Mouse (Mus musculus): ENCODE measurements around the gene Myh14. TPM values are rescaled to one million over a fixed set of nuclear protein-coding genes. Genes with fewer than 3 reads are reported as not detected.
A peak's percentile ranks its signal among the peaks of the same experiment; 100 is the strongest.

The Myh14 gene
- polyA plus RNA-seq, 1 experiment from 2014 or later, result 20.5 TPM

- Histone ChIP-seq H3K27me3 (ENCODE audit: control insufficient read depth, insufficient read depth, low read length) (no peaks in the 10 kb centered on the region), H3K36me3 (ENCODE audit: control insufficient read depth, insufficient read depth, low read length) (no peaks in the 10 kb centered on the region), H3K27ac (ENCODE audit: low read length) (no peak overlapping the region), H3K4me2 (ENCODE audit: low read depth, low read length) (no peak overlapping the region), H3K9ac (ENCODE audit: low read length) (no peak overlapping the region), H3K4me1 (ENCODE audit: control insufficient read depth, insufficient read depth, low read length) (no peaks in the 10 kb centered on the region), H3K9me3 (replicated peaks; ENCODE audit: control insufficient read depth, low read length) (no peaks in the 10 kb centered on the region), H3K4me3 (replicated peaks; ENCODE audit: low read length) (no peak overlapping the region)
- ATAC-seq (ENCODE audit: insufficient read depth, low FRiP score), result peak; percentile 38; the same call in 1 of the 2 replicates
- 32% methylated on average over 10 of the region's 10 CpGs for WGBS
These were observed 22.9 kb downstream of the Myh14 start for GRCm38 (mm10) chr7:44647729-44648128.

GRCm38 (mm10) chr7:44647042-44647724, 23.5 kb downstream of the Myh14 start:
- ATAC-seq (ENCODE audit: insufficient read depth, low FRiP score), result 0 out of 2 replicates have a peak, but pooled peaks have one; percentile 21
- 49% methylated on average over 7 of the region's 7 CpGs for whole genome bisulfite sequencing
- no peaks in the 10 kb centered on the region for H3K9me3 ChIP-seq (replicated peaks; ENCODE audit: control insufficient read depth, low read length)
- H3K4me1 ChIP-seq (ENCODE audit: control insufficient read depth, insufficient read depth, low read length), result no peaks in the 10 kb centered on the region
- no peaks in the 10 kb centered on the region for H3K36me3 ChIP-seq (ENCODE audit: control insufficient read depth, insufficient read depth, low read length)
- H3K4me2 ChIP-seq (ENCODE audit: low read depth, low read length), result no peak overlapping the region
- H3K4me3 ChIP-seq (replicated peaks; ENCODE audit: low read length), result no peak overlapping the region
- no peak overlapping the region for H3K9ac ChIP-seq (ENCODE audit: low read length)
- H3K27ac ChIP-seq (ENCODE audit: low read length), result no peak overlapping the region
- H3K27me3 ChIP-seq (ENCODE audit: control insufficient read depth, insufficient read depth, low read length), result no peaks in the 10 kb centered on the region

GRCm38 (mm10) chr7:44645951-44646350, 24.7 kb downstream of the Myh14 start:
- no peak overlapping the region for H3K27ac ChIP-seq (ENCODE audit: low read length)
- H3K4me3 ChIP-seq (replicated peaks; ENCODE audit: low read length), result no peak overlapping the region
- H3K9me3 ChIP-seq (replicated peaks; ENCODE audit: control insufficient read depth, low read length), result no peaks in the 10 kb centered on the region
- H3K36me3 ChIP-seq (ENCODE audit: control insufficient read depth, insufficient read depth, low read length), result no peaks in the 10 kb centered on the region
- no peak overlapping the region for H3K9ac ChIP-seq (ENCODE audit: low read length)
- H3K27me3 ChIP-seq (ENCODE audit: control insufficient read depth, insufficient read depth, low read length), result no peaks in the 10 kb centered on the region
- H3K4me1 ChIP-seq (ENCODE audit: control insufficient read depth, insufficient read depth, low read length), result no peaks in the 10 kb centered on the region
- no peak overlapping the region for H3K4me2 ChIP-seq (ENCODE audit: low read depth, low read length)
- ATAC-seq (ENCODE audit: insufficient read depth, low FRiP score), result no peak
- whole genome bisulfite sequencing, result 23% methylated on average over 15 of the region's 15 CpGs

GRCm38 (mm10) chr7:44645256-44645655, 25.4 kb downstream of the Myh14 start:
- Histone ChIP-seq H3K4me1 (ENCODE audit: control insufficient read depth, insufficient read depth, low read length) (no peaks in the 10 kb centered on the region), H3K9me3 (replicated peaks; ENCODE audit: control insufficient read depth, low read length) (no peaks in the 10 kb centered on the region), H3K4me3 (replicated peaks; ENCODE audit: low read length) (no peak overlapping the region), H3K27me3 (ENCODE audit: control insufficient read depth, insufficient read depth, low read length) (peaks cover 2% of the 10 kb centered on the region; the same call in 1 of the 2 replicates), H3K36me3 (ENCODE audit: control insufficient read depth, insufficient read depth, low read length) (no peaks in the 10 kb centered on the region), H3K27ac (ENCODE audit: low read length) (no peak overlapping the region), H3K9ac (ENCODE audit: low read length) (no peak overlapping the region), H3K4me2 (ENCODE audit: low read depth, low read length) (no peak overlapping the region)
- WGBS, result 74% methylated on average over 5 of the region's 5 CpGs
- no peak for ATAC-seq (ENCODE audit: insufficient read depth, low FRiP score)

- no peaks in the 10 kb centered on the region for H3K36me3 ChIP-seq (ENCODE audit: control insufficient read depth, insufficient read depth, low read length)
- 31% methylated on average over 8 of the region's 8 CpGs for WGBS
- no peak overlapping the region for H3K4me3 ChIP-seq (replicated peaks; ENCODE audit: low read length)
- no peaks in the 10 kb centered on the region for H3K4me1 ChIP-seq (ENCODE audit: control insufficient read depth, insufficient read depth, low read length)
- H3K9me3 ChIP-seq (replicated peaks; ENCODE audit: control insufficient read depth, low read length), result no peaks in the 10 kb centered on the region
- no peak overlapping the region for H3K27ac ChIP-seq (ENCODE audit: low read length)
- no peak for ATAC-seq (ENCODE audit: insufficient read depth, low FRiP score)
- H3K9ac ChIP-seq (ENCODE audit: low read length), result no peak overlapping the region
- H3K4me2 ChIP-seq (ENCODE audit: low read depth, low read length), result no peak overlapping the region
- H3K27me3 ChIP-seq (ENCODE audit: control insufficient read depth, insufficient read depth, low read length), result peaks cover 17% of the 10 kb centered on the region
These were observed 28.8 kb downstream of the Myh14 start for GRCm38 (mm10) chr7:44641887-44642286.

GRCm38 (mm10) chr7:44640843-44641605, 29.6 kb downstream of the Myh14 start:
- Histone ChIP-seq H3K9me3 (replicated peaks; ENCODE audit: control insufficient read depth, low read length) (no peaks in the 10 kb centered on the region), H3K4me3 (replicated peaks; ENCODE audit: low read length) (no peak overlapping the region; the same call in 1 of the 2 replicates), H3K27ac (ENCODE audit: low read length) (no peak overlapping the region), H3K27me3 (ENCODE audit: control insufficient read depth, insufficient read depth, low read length) (peaks cover 17% of the 10 kb centered on the region), H3K4me1 (ENCODE audit: control insufficient read depth, insufficient read depth, low read length) (no peaks in the 10 kb centered on the region), H3K36me3 (ENCODE audit: control insufficient read depth, insufficient read depth, low read length) (no peaks in the 10 kb centered on the region), H3K4me2 (ENCODE audit: low read depth, low read length) (peak overlapping the region; percentile 40), H3K9ac (ENCODE audit: low read length) (no peak overlapping the region)
- no peak for ATAC-seq (ENCODE audit: insufficient read depth, low FRiP score)
- WGBS, result 21% methylated on average over 25 of the region's 25 CpGs

GRCm38 (mm10) chr7:44638663-44639062, 32.0 kb downstream of the Myh14 start:
- peaks cover 17% of the 10 kb centered on the region for H3K27me3 ChIP-seq (ENCODE audit: control insufficient read depth, insufficient read depth, low read length)
- ATAC-seq (ENCODE audit: insufficient read depth, low FRiP score), result 0 out of 2 replicates have a peak, but pooled peaks have one; percentile 12
- H3K4me1 ChIP-seq (ENCODE audit: control insufficient read depth, insufficient read depth, low read length), result no peaks in the 10 kb centered on the region
- no peaks in the 10 kb centered on the region for H3K36me3 ChIP-seq (ENCODE audit: control insufficient read depth, insufficient read depth, low read length)
- 9% methylated on average over 16 of the region's 16 CpGs for WGBS
- H3K4me2 ChIP-seq (ENCODE audit: low read depth, low read length), result no peak overlapping the region
- H3K27ac ChIP-seq (ENCODE audit: low read length), result no peak overlapping the region
- no peak overlapping the region for H3K9ac ChIP-seq (ENCODE audit: low read length)
- H3K9me3 ChIP-seq (replicated peaks; ENCODE audit: control insufficient read depth, low read length), result no peaks in the 10 kb centered on the region
- no peak overlapping the region for H3K4me3 ChIP-seq (replicated peaks; ENCODE audit: low read length)

- Histone ChIP-seq H3K4me1 (ENCODE audit: control insufficient read depth, insufficient read depth, low read length) (no peaks in the 10 kb centered on the region), H3K9me3 (replicated peaks; ENCODE audit: control insufficient read depth, low read length) (no peaks in the 10 kb centered on the region), H3K4me2 (ENCODE audit: low read depth, low read length) (no peak overlapping the region), H3K9ac (ENCODE audit: low read length) (no peak overlapping the region), H3K36me3 (ENCODE audit: control insufficient read depth, insufficient read depth, low read length) (no peaks in the 10 kb centered on the region), H3K4me3 (replicated peaks; ENCODE audit: low read length) (no peak overlapping the region), H3K27me3 (ENCODE audit: control insufficient read depth, insufficient read depth, low read length) (peaks cover 20% of the 10 kb centered on the region), H3K27ac (ENCODE audit: low read length) (no peak overlapping the region)
- 83% methylated on average over 9 of the region's 9 CpGs for WGBS
- ATAC-seq (ENCODE audit: insufficient read depth, low FRiP score), result no peak
These were observed 34.0 kb downstream of the Myh14 start for GRCm38 (mm10) chr7:44636684-44637083.

GRCm38 (mm10) chr7:44633407-44633806, 37.2 kb downstream of the Myh14 start:
- H3K27me3 ChIP-seq (ENCODE audit: control insufficient read depth, insufficient read depth, low read length), result 0 out of 2 replicates have a peak, but pooled peaks cover 6% of the 10 kb centered on the region
- H3K4me1 ChIP-seq (ENCODE audit: control insufficient read depth, insufficient read depth, low read length), result no peaks in the 10 kb centered on the region
- no peak for ATAC-seq (ENCODE audit: insufficient read depth, low FRiP score)
- H3K27ac ChIP-seq (ENCODE audit: low read length), result no peak overlapping the region
- H3K36me3 ChIP-seq (ENCODE audit: control insufficient read depth, insufficient read depth, low read length), result no peaks in the 10 kb centered on the region
- H3K9me3 ChIP-seq (replicated peaks; ENCODE audit: control insufficient read depth, low read length), result no peaks in the 10 kb centered on the region
- H3K4me3 ChIP-seq (replicated peaks; ENCODE audit: low read length), result no peak overlapping the region
- no peak overlapping the region for H3K4me2 ChIP-seq (ENCODE audit: low read depth, low read length)
- H3K9ac ChIP-seq (ENCODE audit: low read length), result no peak overlapping the region
- WGBS, result 19% methylated on average over 15 of the region's 15 CpGs

Measured in stomach, embryonic 16.5 days (tissue).